Mouse (Mus musculus) C2C12 (cell line): ENCODE measurements at regions not wholly inside any gene's neighbourhood (a gene's known extent, or its start where the extent isn't known, plus 50 kb on each side); places are given as distances from the start of the nearest gene placed in this dataset.

Source experiments
- H3K27me3 ChIP-seq: one replicate; pipeline ENCODE4 v1.6.1; 2011; ENCODE audit not compliant: control insufficient read depth, insufficient read depth, insufficient read length
- H3K36me3 ChIP-seq: one replicate; pipeline ENCODE4 v1.6.1; 2011; ENCODE audit not compliant: control insufficient read depth, insufficient read depth
- H3K4me3 ChIP-seq: one replicate; pipeline ENCODE4 v1.5.1; 2011; ENCODE audit warnings: mild to moderate bottlenecking, control low read depth; ENCODE audit not compliant: poor library complexity, insufficient read depth, severe bottlenecking
- H3K79me2 ChIP-seq: one replicate; pipeline ENCODE4 v1.6.1; 2011; ENCODE audit not compliant: control insufficient read depth, insufficient read depth
- H3K79me3 ChIP-seq: one replicate; pipeline ENCODE4 v1.6.1; 2011; ENCODE audit warnings: low read depth, control low read depth
- H3ac ChIP-seq: one replicate; pipeline ENCODE3; 2011; ENCODE audit warnings: low read depth; ENCODE audit not compliant: control insufficient read depth, insufficient read length
- CEBPB ChIP-seq: IDR thresholded peaks from one replicate; pipeline ENCODE4 v1.6.1; 2011; ENCODE audit warnings: low read depth, mild to moderate bottlenecking, control low read depth, moderate library complexity
- CTCF ChIP-seq: IDR thresholded peaks from one replicate; pipeline ENCODE4 v1.5.1; 2011; ENCODE audit not compliant: control insufficient read depth, insufficient read depth, insufficient read length
- FOSL1 ChIP-seq: IDR thresholded peaks from one replicate; pipeline ENCODE4 v1.8.0; 2011; ENCODE audit warnings: mild to moderate bottlenecking, low read length; ENCODE audit not compliant: poor library complexity, insufficient read depth, severe bottlenecking
- MAX ChIP-seq: IDR thresholded peaks from one replicate; pipeline ENCODE4 v1.6.1; 2011; ENCODE audit warnings: mild to moderate bottlenecking, control low read depth
- MYOD1 ChIP-seq: IDR thresholded peaks from one replicate; pipeline ENCODE4 v1.6.1; 2011; ENCODE audit warnings: low read depth; ENCODE audit not compliant: control insufficient read depth, insufficient read length
- MYOG ChIP-seq: IDR thresholded peaks from one replicate; pipeline ENCODE4 v1.6.1; 2011; ENCODE audit not compliant: control insufficient read depth, insufficient read length; ENCODE audit errors: extremely low read depth
- USF1 ChIP-seq: IDR thresholded peaks from one replicate; pipeline ENCODE4 v1.6.1; 2011; ENCODE audit warnings: low read depth, mild to moderate bottlenecking, control low read depth, moderate library complexity

- no peak for TF ChIP-seq CEBPB
- Histone ChIP-seq H3ac (no peak overlapping the region), H3K27me3 (no peaks in the 10 kb centered on the region), H3K79me2 (no peaks in the 10 kb centered on the region), H3K79me3 (no peaks in the 10 kb centered on the region), H3K4me3 (no peak overlapping the region), H3K36me3 (no peaks in the 10 kb centered on the region)
Observed at GRCm38 (mm10) chr4:106167716-106168115, 148.3 kb upstream of the Usp24 start.

DNA sequence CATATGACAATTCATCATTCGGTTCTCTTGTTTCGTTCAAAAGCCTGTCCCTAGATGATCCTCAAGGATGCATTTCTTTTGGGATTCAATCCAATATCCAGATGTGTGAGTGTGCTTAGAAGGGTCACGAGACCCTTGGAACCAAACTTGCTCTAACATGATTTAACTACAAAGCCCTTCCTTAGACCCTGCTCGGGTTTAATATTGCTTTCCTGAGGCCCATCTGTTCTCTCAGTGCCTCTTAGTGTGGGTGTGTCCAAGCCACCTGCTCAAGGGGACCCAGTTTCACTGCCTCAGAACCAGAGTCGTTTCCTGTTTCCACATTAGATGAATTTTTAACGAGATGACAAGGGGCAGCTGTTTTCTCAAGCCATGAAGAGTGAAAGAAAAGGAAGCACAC is 147.3 kb upstream of the Usp24 start:
- no peak overlapping the region for H3ac ChIP-seq
- no peaks in the 10 kb centered on the region for H3K27me3 ChIP-seq
- H3K36me3 ChIP-seq, result no peaks in the 10 kb centered on the region
- H3K79me2 ChIP-seq, result no peaks in the 10 kb centered on the region
- no peak for TF ChIP-seq FOSL1
- TF ChIP-seq MYOD1, result no peak
- TF ChIP-seq USF1, result no peak
- TF ChIP-seq MYOG, result no peak
- TF ChIP-seq MAX, result no peak
- no peak for TF ChIP-seq CEBPB
- TF ChIP-seq CTCF, result no peak
- no peak overlapping the region for H3K4me3 ChIP-seq
- no peaks in the 10 kb centered on the region for H3K79me3 ChIP-seq

DNA sequence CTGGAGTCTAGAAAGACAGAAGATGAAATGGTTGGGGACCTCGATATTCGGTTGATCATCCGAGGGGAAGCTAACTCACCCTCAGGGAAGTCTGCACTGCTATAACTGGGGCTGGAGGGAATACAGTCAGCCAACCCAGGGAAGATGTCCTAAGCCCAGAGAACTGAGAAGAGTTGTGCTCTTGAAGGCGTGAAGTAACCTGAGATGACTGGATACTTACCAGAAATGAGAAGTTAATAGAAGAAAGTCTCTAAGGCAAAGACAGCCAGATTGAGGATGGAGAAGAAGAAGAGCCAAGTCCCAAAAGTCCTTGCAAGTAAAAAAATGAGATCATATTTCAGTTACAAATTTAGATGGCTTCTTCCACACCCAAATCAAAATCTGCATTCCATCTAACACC is 146.5 kb upstream of the Usp24 start:
- no peak overlapping the region for H3K4me3 ChIP-seq
- no peaks in the 10 kb centered on the region for H3K27me3 ChIP-seq
- no peak for TF ChIP-seq CEBPB
- no peaks in the 10 kb centered on the region for H3K79me2 ChIP-seq
- no peak overlapping the region for H3ac ChIP-seq
- H3K36me3 ChIP-seq, result no peaks in the 10 kb centered on the region
- H3K79me3 ChIP-seq, result no peaks in the 10 kb centered on the region

DNA sequence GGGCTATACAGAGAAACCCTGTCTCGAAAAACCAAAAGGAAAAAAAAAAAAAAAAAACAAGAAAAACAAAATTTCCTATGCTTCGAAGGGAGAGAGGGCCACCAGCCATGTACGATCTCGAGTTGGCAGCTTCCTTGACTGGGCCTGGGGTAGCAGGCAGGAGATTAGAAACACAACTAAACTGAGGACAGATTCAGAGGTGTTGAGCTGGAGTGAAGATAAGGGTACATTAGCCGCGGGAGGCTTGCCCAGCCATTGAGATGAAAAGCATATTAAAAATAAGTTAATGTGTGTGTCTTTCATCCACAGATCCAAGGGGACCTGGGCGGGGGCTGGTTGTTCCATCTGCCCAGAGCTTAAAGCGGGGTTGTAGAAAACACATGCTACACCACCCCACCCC is 145.3 kb upstream of the Usp24 start:
- no peak for TF ChIP-seq MAX
- no peak for TF ChIP-seq MYOG
- no peak for TF ChIP-seq FOSL1
- TF ChIP-seq MYOD1, result no peak
- TF ChIP-seq CTCF, result no peak
- no peak for TF ChIP-seq CEBPB
- TF ChIP-seq USF1, result no peak
- Histone ChIP-seq H3K79me3 (no peaks in the 10 kb centered on the region), H3K36me3 (no peaks in the 10 kb centered on the region), H3K79me2 (no peaks in the 10 kb centered on the region), H3K4me3 (no peak overlapping the region), H3ac (no peak overlapping the region), H3K27me3 (no peaks in the 10 kb centered on the region)

DNA sequence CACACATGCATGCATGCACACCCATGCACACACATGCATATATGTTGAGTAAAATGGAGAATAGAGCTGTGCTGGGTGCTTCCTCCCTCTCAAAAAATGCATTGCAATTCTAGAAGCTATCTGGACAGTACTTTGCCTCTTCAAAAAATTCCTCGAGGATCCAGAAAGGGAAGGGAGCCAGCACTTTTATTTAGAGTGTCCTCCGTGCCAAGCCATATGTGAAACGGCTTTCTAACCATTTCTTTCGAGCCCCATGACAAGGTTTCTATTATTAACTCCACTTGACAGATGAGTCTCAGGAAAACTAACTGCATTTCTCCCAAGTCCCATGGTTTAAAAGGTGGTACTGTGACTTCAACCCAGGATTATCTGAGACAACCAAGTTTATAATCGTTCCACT is 140.7 kb upstream of the Usp24 start:
- Histone ChIP-seq H3ac (no peak overlapping the region), H3K79me2 (no peaks in the 10 kb centered on the region), H3K79me3 (no peaks in the 10 kb centered on the region), H3K27me3 (no peaks in the 10 kb centered on the region), H3K4me3 (no peak overlapping the region), H3K36me3 (no peaks in the 10 kb centered on the region)
- TF ChIP-seq MAX, result no peak
- no peak for TF ChIP-seq FOSL1
- TF ChIP-seq MYOD1, result no peak
- no peak for TF ChIP-seq CEBPB
- no peak for TF ChIP-seq CTCF
- no peak for TF ChIP-seq USF1
- no peak for TF ChIP-seq MYOG

DNA sequence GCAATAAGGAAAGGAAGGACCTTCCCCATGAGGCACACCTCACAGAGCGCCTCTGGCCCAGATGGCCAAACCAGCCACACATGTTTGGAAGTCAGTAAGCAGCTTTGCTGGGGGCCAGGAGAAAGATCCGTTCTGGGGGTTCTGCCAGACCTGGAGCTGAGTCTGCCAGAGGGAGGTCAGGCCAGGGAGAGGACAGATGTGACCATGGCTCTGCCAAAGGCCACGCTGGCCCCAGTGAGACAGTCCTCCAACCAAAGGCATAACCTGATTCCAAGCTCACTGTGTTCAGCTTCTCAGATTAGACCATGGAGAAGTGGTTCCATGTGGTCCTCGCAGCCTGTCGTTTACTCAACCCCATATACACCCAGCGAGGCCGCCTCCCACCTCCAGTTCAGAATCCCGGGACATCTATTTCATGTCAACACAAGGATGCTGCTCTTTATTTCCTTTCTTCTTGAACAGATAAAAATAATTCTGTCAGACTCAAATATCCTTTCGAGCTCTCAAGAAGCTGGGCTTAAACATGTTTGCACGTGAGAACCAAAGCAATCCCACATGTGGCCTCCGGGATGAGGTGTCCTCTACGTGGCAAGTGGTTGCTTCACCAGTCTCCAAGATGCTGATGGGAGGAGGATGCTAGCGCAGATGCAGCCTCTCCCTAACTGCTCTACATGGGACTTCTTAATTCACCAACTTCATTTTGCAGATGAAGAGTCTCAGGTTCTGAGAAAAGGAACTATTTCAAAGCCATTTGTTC is 130.1 kb upstream of the Usp24 start:
- Histone ChIP-seq H3K79me2 (no peaks in the 10 kb centered on the region), H3K4me3 (no peak overlapping the region), H3ac (no peak overlapping the region), H3K79me3 (no peaks in the 10 kb centered on the region), H3K36me3 (no peaks in the 10 kb centered on the region), H3K27me3 (no peaks in the 10 kb centered on the region)
- TF ChIP-seq CTCF, result no peak
- TF ChIP-seq CEBPB, result no peak
- no peak for TF ChIP-seq FOSL1
- no peak for TF ChIP-seq MAX
- no peak for TF ChIP-seq MYOG
- no peak for TF ChIP-seq MYOD1
- no peak for TF ChIP-seq USF1
